Mouse (Mus musculus) neural tube, embryonic 14.5 days (tissue): Measurements from ENCODE around the gene Erc2. TPM values are rescaled to one million over a fixed set of nuclear protein-coding genes. Genes with fewer than 3 reads are reported as not detected.

ENCODE experiments used
- ATAC-seq: fragments of 200-750 bp; cut with Nextera tagmentation; 2 replicates; pipeline ENCODE4 v1.8.0; 2017; ENCODE audit warnings: low read depth, mild to moderate bottlenecking, moderate TSS enrichment, moderate library complexity
- H3K27ac ChIP-seq: fragments of 300-500 bp; sonication (generic); 2 replicates; pipeline ENCODE4 v1.5.1; 2014; ENCODE audit warnings: low read depth, mild to moderate bottlenecking, control low read depth, low read length, moderate library complexity, mixed read lengths
- H3K27me3 ChIP-seq: fragments of 300-500 bp; sonication (generic); 2 replicates; pipeline ENCODE4 v1.6.1; 2014; ENCODE audit warnings: low read length; ENCODE audit not compliant: control insufficient read depth, insufficient read depth
- H3K36me3 ChIP-seq: fragments of 300-500 bp; sonication (generic); 2 replicates; pipeline ENCODE4 v1.6.1; 2014; ENCODE audit warnings: low read length, mixed read lengths; ENCODE audit not compliant: control insufficient read depth, insufficient read depth
- H3K4me1 ChIP-seq: fragments of 300-500 bp; sonication (generic); 2 replicates; pipeline ENCODE4 v1.6.1; 2014; ENCODE audit warnings: low read length; ENCODE audit not compliant: control insufficient read depth, insufficient read depth
- H3K4me2 ChIP-seq: fragments of 300-500 bp; sonication (generic); 2 replicates; pipeline ENCODE4 v1.6.1; 2014; ENCODE audit warnings: mild to moderate bottlenecking, low read depth, low read length, control low read depth
- H3K4me3 ChIP-seq: fragments of 300-500 bp; sonication (generic); 2 replicates; pipeline ENCODE4 v1.5.1; 2014; ENCODE audit warnings: low read depth, low read length, control low read depth, mixed read lengths
- H3K9ac ChIP-seq: fragments of 300-500 bp; sonication (generic); replicated peaks from 2 replicates; pipeline ENCODE4 v1.6.1; 2014; ENCODE audit warnings: low read depth, mild to moderate bottlenecking, control low read depth, low read length, mixed read lengths
- H3K9me3 ChIP-seq: fragments of 300-500 bp; sonication (generic); 2 replicates; pipeline ENCODE4 v1.6.1; 2016; ENCODE audit warnings: low read length; ENCODE audit not compliant: control insufficient read depth
- WGBS: fragments of 180-500 bp; shearing (Covaris S2); extraction: QIAGEN DNeasy Blood & Tissue Kit; methylation state at CpG from one replicate; pipeline ENCODE4 v1.1.7; 2014; 5-methylcytosine and 5-hydroxymethylcytosine counted together
- polyA plus RNA-seq: library from polyadenylated mRNA; unstranded; fragments of >200 nt; fragmentation: Nextera tagmentation; extraction: Ambion mirVana; gene quantifications from 2 replicates; pipeline ENCODE4 v1.2.1, GENCODE M21; 2014

Gene Erc2
- polyA plus RNA-seq, 1 experiment from 2014 or later: 117 TPM

DNA sequence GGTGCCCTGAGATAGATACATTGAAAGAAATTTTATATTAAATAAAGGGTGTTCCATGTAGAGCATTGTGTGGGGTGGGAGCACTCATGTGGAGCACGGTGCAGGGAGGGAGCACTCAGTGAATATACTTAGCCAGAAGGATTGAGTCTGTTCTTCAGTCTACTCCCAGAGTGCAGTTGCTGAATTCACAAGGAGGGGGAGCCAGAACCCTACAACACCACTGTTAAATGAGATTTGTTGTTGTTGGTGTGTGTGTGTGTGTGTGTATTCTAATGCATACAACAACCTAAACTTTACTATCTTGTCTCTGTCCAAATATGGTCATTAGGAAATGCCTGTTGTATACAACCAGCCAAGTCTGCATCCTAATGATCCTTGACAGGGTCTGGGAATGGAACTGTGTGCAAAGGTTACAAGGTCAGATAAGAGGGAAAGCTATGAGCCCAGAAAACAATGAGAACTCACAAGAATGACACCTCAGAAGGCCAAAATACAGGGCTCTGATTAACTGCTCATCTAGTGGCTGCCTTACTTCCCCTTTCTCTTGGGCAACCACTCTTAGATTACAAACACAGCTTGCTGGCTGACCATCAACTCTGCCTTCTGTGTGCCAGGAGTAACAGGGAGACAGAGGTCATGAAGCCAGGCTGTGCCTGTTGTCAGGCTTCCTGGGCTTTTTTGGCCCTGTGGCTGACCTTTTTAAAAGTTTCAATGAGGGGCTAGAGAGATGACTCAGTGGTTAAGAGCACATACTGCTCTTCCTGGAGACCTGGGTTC lies 661.3 kb downstream of the Erc2 start:
- Histone ChIP-seq H3K27me3 (no peaks in the 10 kb centered on the region), H3K4me2 (no peak overlapping the region), H3K9ac (no peak overlapping the region), H3K36me3 (no peaks in the 10 kb centered on the region), H3K4me3 (no peak overlapping the region), H3K27ac (no peak overlapping the region), H3K4me1 (no peaks in the 10 kb centered on the region), H3K9me3 (no peaks in the 10 kb centered on the region)
- WGBS: 86% methylated on average over 1 of the region's 1 CpGs
- no peak for ATAC-seq

DNA sequence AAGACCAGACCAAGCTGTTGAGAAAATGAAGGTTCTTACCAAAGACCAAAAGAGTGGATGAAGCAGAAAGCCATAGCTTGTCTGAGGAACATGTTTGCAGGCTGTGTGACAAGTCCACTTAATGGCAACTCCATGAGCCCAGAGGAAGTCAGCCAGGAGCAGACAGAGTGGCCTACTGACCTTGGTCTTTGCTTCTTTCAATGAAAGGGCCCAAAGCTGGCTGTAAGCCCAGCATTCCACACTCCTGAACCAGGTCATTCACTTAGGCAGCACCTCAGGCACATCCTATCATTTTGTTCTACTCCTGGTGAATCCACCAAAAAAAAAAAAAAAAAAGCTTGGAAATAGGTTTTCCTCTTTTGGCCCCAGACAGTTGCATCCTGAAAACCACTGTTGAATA lies 664.3 kb downstream of the Erc2 start:
- H3K9ac ChIP-seq: no peak overlapping the region
- no peaks in the 10 kb centered on the region for H3K9me3 ChIP-seq
- H3K27me3 ChIP-seq: no peaks in the 10 kb centered on the region
- H3K4me1 ChIP-seq: no peaks in the 10 kb centered on the region
- H3K4me3 ChIP-seq: no peak overlapping the region
- no peak overlapping the region for H3K27ac ChIP-seq
- no peak for ATAC-seq
- H3K4me2 ChIP-seq: no peak overlapping the region
- no peaks in the 10 kb centered on the region for H3K36me3 ChIP-seq

DNA sequence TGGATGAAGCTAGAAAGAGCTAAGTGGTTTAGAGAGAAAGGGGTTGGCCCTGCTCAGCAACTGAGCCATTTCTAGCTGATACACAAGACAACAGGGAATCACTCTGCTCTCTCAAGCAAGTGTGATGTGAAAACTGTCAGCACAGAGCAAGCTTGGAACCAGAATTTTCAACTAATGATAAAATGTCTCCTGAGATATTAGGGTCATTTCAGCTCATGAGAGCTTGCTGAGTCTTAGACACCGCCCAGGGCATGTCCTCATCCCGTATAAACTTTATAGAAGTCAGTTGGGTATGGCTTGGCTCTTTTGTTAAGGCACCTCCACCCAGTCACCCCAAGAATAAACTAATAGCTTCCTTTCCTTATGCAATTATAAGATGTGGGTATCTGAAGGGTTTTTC lies 666.0 kb downstream of the Erc2 start:
- H3K9me3 ChIP-seq: no peaks in the 10 kb centered on the region
- H3K27me3 ChIP-seq: no peaks in the 10 kb centered on the region
- no peaks in the 10 kb centered on the region for H3K4me1 ChIP-seq
- ATAC-seq: no peak
- WGBS: 91% methylated on average over 2 of the region's 2 CpGs
- no peak overlapping the region for H3K4me2 ChIP-seq
- H3K27ac ChIP-seq: no peak overlapping the region
- no peaks in the 10 kb centered on the region for H3K36me3 ChIP-seq
- H3K4me3 ChIP-seq: no peak overlapping the region
- H3K9ac ChIP-seq: no peak overlapping the region

DNA sequence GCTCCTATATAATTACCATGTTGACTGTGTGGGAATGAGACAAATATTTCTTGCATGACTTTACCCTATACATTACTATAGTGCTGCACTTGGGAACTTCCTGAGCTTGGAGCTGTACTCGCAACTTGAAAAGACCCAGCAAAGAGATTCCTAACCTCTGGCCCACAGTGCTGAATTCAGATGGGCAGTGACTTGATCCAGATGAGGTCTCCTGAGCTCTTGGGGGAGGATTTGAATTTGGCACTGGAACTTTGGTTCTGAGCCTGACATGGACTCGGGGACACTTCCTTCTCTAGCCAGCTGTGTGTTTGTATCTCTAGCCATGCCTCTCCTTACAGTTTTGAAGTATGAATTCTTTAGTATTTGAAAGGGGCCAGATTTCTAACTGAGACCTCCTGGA lies 666.7 kb downstream of the Erc2 start:
- H3K4me2 ChIP-seq: no peak overlapping the region
- no peaks in the 10 kb centered on the region for H3K27me3 ChIP-seq
- H3K9ac ChIP-seq: no peak overlapping the region
- no peaks in the 10 kb centered on the region for H3K4me1 ChIP-seq
- no peak overlapping the region for H3K4me3 ChIP-seq
- H3K36me3 ChIP-seq: no peaks in the 10 kb centered on the region
- 78% methylated on average over 2 of the region's 2 CpGs for WGBS
- ATAC-seq: no peak
- H3K27ac ChIP-seq: no peak overlapping the region
- H3K9me3 ChIP-seq: no peaks in the 10 kb centered on the region

DNA sequence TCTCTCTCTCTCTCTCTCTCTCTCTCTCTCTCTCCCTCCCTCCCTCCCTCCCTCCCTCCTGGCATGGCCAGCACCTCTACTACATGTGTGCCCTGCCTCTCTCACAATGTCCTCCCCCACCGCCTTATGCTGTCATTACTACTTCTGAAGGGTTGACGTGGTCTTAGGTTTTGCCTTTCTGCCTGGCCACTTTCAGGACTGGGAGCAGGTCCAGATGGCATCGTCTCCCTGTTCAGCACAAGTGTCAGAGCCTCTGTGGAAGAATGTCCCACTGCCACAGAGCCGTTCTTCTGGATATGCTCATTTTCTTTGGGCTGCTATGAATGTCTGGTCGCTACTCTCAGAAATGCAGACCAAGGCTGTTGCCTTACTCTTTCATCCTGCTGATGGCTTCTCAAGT lies 671.7 kb downstream of the Erc2 start:
- Histone ChIP-seq H3K27me3 (no peaks in the 10 kb centered on the region), H3K4me1 (no peaks in the 10 kb centered on the region), H3K27ac (no peak overlapping the region), H3K4me3 (no peak overlapping the region), H3K9ac (no peak overlapping the region), H3K4me2 (no peak overlapping the region), H3K36me3 (no peaks in the 10 kb centered on the region), H3K9me3 (no peaks in the 10 kb centered on the region)
- WGBS: 88% methylated on average over 5 of the region's 5 CpGs
- ATAC-seq: no peak

DNA sequence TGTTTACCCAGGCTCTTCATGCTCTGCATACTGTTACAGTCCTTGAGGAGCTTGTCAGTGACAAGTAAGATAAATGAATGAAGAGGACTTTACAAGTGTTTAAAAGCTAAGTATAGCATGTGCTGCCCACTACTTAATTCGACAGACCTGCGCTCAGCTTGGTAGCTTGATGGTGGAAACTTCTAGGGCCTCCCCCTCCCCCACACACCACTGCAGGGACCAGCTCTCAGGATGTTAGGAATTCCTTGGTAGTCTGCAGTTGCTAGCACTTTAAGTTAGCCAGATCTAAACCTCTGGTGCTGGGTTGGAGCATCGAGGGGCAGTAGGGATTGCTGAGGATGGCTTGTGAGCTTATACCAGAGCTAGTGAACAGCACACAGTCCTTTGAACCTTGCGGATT lies 672.9 kb downstream of the Erc2 start:
- no peak overlapping the region for H3K9ac ChIP-seq
- no peaks in the 10 kb centered on the region for H3K9me3 ChIP-seq
- WGBS: 72% methylated on average over 4 of the region's 4 CpGs
- no peaks in the 10 kb centered on the region for H3K4me1 ChIP-seq
- H3K36me3 ChIP-seq: no peaks in the 10 kb centered on the region
- no peaks in the 10 kb centered on the region for H3K27me3 ChIP-seq
- no peak overlapping the region for H3K4me3 ChIP-seq
- H3K27ac ChIP-seq: no peak overlapping the region
- H3K4me2 ChIP-seq: no peak overlapping the region
- ATAC-seq: no peak

DNA sequence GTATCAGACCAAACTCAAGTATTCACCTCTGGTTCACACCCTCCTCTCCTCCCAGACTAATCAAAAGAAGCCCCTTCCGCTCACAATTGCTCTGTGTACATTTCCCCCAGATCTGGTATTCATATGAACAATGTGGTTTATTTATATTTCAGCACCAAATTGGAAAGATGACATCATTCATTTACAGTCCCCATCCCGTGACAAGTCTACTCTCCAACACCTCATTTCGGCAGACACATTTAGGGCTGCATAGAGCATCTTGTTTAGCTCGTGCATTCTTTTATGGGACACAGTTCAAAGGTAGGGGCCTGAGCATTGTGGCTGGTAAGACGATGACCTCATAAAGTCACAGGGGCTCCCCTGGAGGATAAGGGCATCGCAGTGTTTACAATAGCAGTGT lies 677.9 kb downstream of the Erc2 start:
- no peak overlapping the region for H3K4me2 ChIP-seq
- no peaks in the 10 kb centered on the region for H3K27me3 ChIP-seq
- H3K36me3 ChIP-seq: no peaks in the 10 kb centered on the region
- no peaks in the 10 kb centered on the region for H3K9me3 ChIP-seq
- H3K4me1 ChIP-seq: no peaks in the 10 kb centered on the region
- WGBS: 40% methylated on average over 6 of the region's 6 CpGs
- no peak overlapping the region for H3K27ac ChIP-seq
- ATAC-seq: no peak
- no peak overlapping the region for H3K4me3 ChIP-seq
- H3K9ac ChIP-seq: no peak overlapping the region

DNA sequence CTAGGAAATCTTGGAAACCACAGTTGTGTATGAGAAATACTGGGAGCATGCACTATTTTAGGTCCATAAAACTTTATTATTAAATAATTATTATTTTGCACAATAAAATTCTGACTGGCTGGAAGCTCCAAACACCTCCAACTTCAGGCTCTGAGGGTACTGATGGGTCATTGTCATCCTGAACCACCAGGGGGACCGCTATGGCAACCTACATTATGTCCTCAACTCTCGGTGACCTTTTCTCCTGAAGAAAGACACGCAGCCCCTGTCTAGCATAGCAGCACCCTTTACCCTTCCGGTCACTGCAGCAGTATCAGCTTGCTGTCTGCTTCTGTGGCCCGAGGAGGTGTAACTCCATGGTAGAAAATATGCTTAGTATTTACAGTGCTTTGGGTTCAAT lies 679.0 kb downstream of the Erc2 start:
- Histone ChIP-seq H3K27me3 (no peaks in the 10 kb centered on the region), H3K4me1 (no peaks in the 10 kb centered on the region), H3K9me3 (no peaks in the 10 kb centered on the region), H3K9ac (no peak overlapping the region), H3K27ac (no peak overlapping the region), H3K36me3 (no peaks in the 10 kb centered on the region), H3K4me2 (no peak overlapping the region), H3K4me3 (no peak overlapping the region)
- 51% methylated on average over 5 of the region's 5 CpGs for WGBS
- ATAC-seq: no peak

DNA sequence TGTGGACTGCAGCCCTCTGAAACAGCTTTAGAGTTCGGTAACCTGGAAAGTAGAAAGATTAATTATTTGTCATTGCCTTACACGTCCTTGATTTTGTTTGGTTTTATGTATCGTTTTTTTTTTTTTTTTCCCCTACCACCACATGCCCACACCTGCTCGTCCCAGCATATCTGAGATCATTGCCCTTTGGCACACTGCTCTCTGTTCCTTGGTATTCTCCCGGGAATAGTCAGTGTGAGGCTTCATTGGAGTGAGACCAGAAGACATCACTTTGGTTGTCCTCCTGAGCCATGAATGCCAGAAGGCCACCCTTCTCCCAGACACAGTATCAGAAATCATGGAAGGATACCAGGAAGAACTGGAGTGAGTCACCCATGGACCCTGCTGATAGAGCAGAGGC lies 681.9 kb downstream of the Erc2 start:
- Histone ChIP-seq H3K4me1 (no peaks in the 10 kb centered on the region), H3K27ac (no peak overlapping the region), H3K9me3 (no peaks in the 10 kb centered on the region), H3K36me3 (no peaks in the 10 kb centered on the region), H3K4me2 (no peak overlapping the region), H3K27me3 (no peaks in the 10 kb centered on the region), H3K9ac (no peak overlapping the region), H3K4me3 (no peak overlapping the region)
- ATAC-seq: no peak
- WGBS: 80% methylated on average over 5 of the region's 5 CpGs
